Comparison of ENCODE assay signal across 8 mouse cellular contexts in genomic region chr10:3972981-3973588, GRCm38 (mm10). TPM values are rescaled to one million over a fixed set of nuclear protein-coding genes. Genes with fewer than 3 reads are reported as not detected.
DNase-seq lines count a peak whose midpoint lies in the region; ATAC-seq and TF ChIP-seq lines count a peak whose summit lies in the region.

Gene Mthfd1l, plus strand, starts transcription at chr10:3973118.

- whole genome bisulfite sequencing in forebrain, embryonic 13.5 days, result under 1% methylated on average over 40 of the region's 40 CpGs
- WGBS in heart, postnatal 0 days, result under 1% methylated on average over 37 of the region's 40 CpGs
- WGBS in liver, embryonic 15.5 days (ENCODE audit: insufficient replicate concordance), result under 1% methylated on average over 40 of the region's 40 CpGs
- WGBS in neural tube, embryonic 11.5 days, result under 1% methylated on average over 40 of the region's 40 CpGs
- under 1% methylated on average over 40 of the region's 40 CpGs for WGBS in stomach, embryonic 16.5 days

- H3K4me1 ChIP-seq in ES-Bruce4 (ENCODE audit: control insufficient read depth, insufficient read depth, low read length), result peaks cover 6% of the 10 kb centered on the region
- H3K4me1 ChIP-seq in forebrain, embryonic 13.5 days, result peaks cover 12% of the 10 kb centered on the region
- H3K4me1 ChIP-seq in heart, postnatal 0 days (ENCODE audit: control insufficient read depth, insufficient read depth), result no peaks in the 10 kb centered on the region
- peaks cover 53% of the 10 kb centered on the region for H3K4me1 ChIP-seq in liver, embryonic 15.5 days (replicated peaks)
- no peaks in the 10 kb centered on the region for H3K4me1 ChIP-seq in neural tube, embryonic 11.5 days (ENCODE audit: control insufficient read depth, insufficient read depth, low read length)
- H3K4me1 ChIP-seq in stomach, embryonic 16.5 days (ENCODE audit: control insufficient read depth, insufficient read depth, low read length), result peaks cover 19% of the 10 kb centered on the region; the same call in 1 of the 2 replicates

- H3K4me2 ChIP-seq in forebrain, embryonic 13.5 days, result peak within 1 kb of the TSS; percentile 95
- peak within 1 kb of the TSS; percentile 93 for H3K4me2 ChIP-seq in heart, postnatal 0 days (ENCODE audit: low read depth, low read length)
- peak within 1 kb of the TSS; percentile 98 for H3K4me2 ChIP-seq in liver, embryonic 15.5 days
- H3K4me2 ChIP-seq in neural tube, embryonic 11.5 days (ENCODE audit: low read depth), result peak within 1 kb of the TSS; percentile 84
- H3K4me2 ChIP-seq in stomach, embryonic 16.5 days (ENCODE audit: low read depth, low read length), result peak within 1 kb of the TSS; percentile 58

- H3K9ac ChIP-seq in ES-Bruce4 (ENCODE audit: low read depth, poor library complexity, severe bottlenecking), result peak within 1 kb of the TSS; percentile 84
- peak within 1 kb of the TSS; percentile 72 for H3K9ac ChIP-seq in forebrain, embryonic 13.5 days
- peak within 1 kb of the TSS; percentile 56 for H3K9ac ChIP-seq in heart, postnatal 0 days (replicated peaks; ENCODE audit: low read depth, low read length)
- peak within 1 kb of the TSS; percentile 89 for H3K9ac ChIP-seq in liver, embryonic 15.5 days
- peak within 1 kb of the TSS; percentile 68 for H3K9ac ChIP-seq in neural tube, embryonic 11.5 days (ENCODE audit: low read length)
- peak within 1 kb of the TSS; percentile 83 for H3K9ac ChIP-seq in stomach, embryonic 16.5 days (ENCODE audit: low read length)

- peak; percentile 81 for ATAC-seq in cerebellum, adult (ENCODE audit: insufficient number of reproducible peaks, low FRiP score, low TSS enrichment)
- peak; percentile 88 for ATAC-seq in forebrain, embryonic 13.5 days
- ATAC-seq in heart, postnatal 0 days (ENCODE audit: insufficient read depth, low read depth), result peak; percentile 84
- ATAC-seq in liver, embryonic 15.5 days (ENCODE audit: insufficient read depth), result peak; percentile 72
- peak; percentile 80 for ATAC-seq in neural tube, embryonic 11.5 days (ENCODE audit: insufficient read depth, low FRiP score, low TSS enrichment)
- ATAC-seq in stomach, embryonic 16.5 days (ENCODE audit: insufficient read depth, low FRiP score), result peak; percentile 86

- peak; percentile 62 for TF ChIP-seq CTCF in ES-Bruce4 (IDR thresholded peaks at IDR 0.05; ENCODE audit: low read depth, low read length)
- peak; percentile 73 for TF ChIP-seq CTCF in heart, postnatal 0 days (IDR thresholded peaks at IDR 0.05; ENCODE audit: low read depth)

- peak within 1 kb of the TSS; percentile 55 for H3K27ac ChIP-seq in ES-Bruce4 (ENCODE audit: insufficient read depth, low read length)
- peak within 1 kb of the TSS; percentile 86 for H3K27ac ChIP-seq in forebrain, embryonic 13.5 days
- peak within 1 kb of the TSS; percentile 88 for H3K27ac ChIP-seq in heart, postnatal 0 days (ENCODE audit: low read depth)
- peak within 1 kb of the TSS; percentile 94 for H3K27ac ChIP-seq in liver, embryonic 15.5 days (replicated peaks)
- H3K27ac ChIP-seq in neural tube, embryonic 11.5 days (ENCODE audit: low read depth, low read length), result peak within 1 kb of the TSS; percentile 58
- H3K27ac ChIP-seq in stomach, embryonic 16.5 days (ENCODE audit: low read length), result peak within 1 kb of the TSS; percentile 93

- DNase-seq in heart, postnatal 0 days (ENCODE audit: low spot score), result peak; percentile 85
- peak; percentile 85 to 88 for DNase-seq in kidney, postnatal 36 days
- DNase-seq in neural tube, embryonic 11.5 days (ENCODE audit: low spot score), result peak; percentile 88

- H3K9me3 ChIP-seq in ES-Bruce4 (replicated peaks; ENCODE audit: control insufficient read depth, insufficient read depth, low read length, poor library complexity, severe bottlenecking), result no peaks in the 10 kb centered on the region
- no peaks in the 10 kb centered on the region for H3K9me3 ChIP-seq in forebrain, embryonic 13.5 days (replicated peaks)
- no peaks in the 10 kb centered on the region for H3K9me3 ChIP-seq in heart, postnatal 0 days (replicated peaks; ENCODE audit: control insufficient read depth, low read length)
- no peaks in the 10 kb centered on the region for H3K9me3 ChIP-seq in liver, embryonic 15.5 days (replicated peaks)
- no peaks in the 10 kb centered on the region for H3K9me3 ChIP-seq in neural tube, embryonic 11.5 days (ENCODE audit: control insufficient read depth, low read length)
- H3K9me3 ChIP-seq in stomach, embryonic 16.5 days (replicated peaks; ENCODE audit: control insufficient read depth, low read length), result no peaks in the 10 kb centered on the region

- 0 out of 2 replicates have a peak, but pooled peaks have one; percentile 45 for TF ChIP-seq EP300 in ES-Bruce4 (IDR thresholded peaks at IDR 0.05; ENCODE audit: insufficient read depth, low read depth, low read length)
- TF ChIP-seq EP300 in heart, postnatal 0 days (IDR thresholded peaks at IDR 0.05; ENCODE audit: low read depth), result no peak; the same call in 1 of the 2 replicates

- no peaks in the 10 kb centered on the region for H3K27me3 ChIP-seq in ES-Bruce4 (ENCODE audit: control insufficient read depth, insufficient read depth, low read length, poor library complexity, severe bottlenecking)
- H3K27me3 ChIP-seq in forebrain, embryonic 13.5 days, result no peaks in the 10 kb centered on the region
- no peaks in the 10 kb centered on the region for H3K27me3 ChIP-seq in heart, postnatal 0 days (ENCODE audit: control insufficient read depth, insufficient read depth, low read length)
- H3K27me3 ChIP-seq in liver, embryonic 15.5 days, result no peaks in the 10 kb centered on the region
- H3K27me3 ChIP-seq in neural tube, embryonic 11.5 days (ENCODE audit: control insufficient read depth, insufficient read depth, low read length), result no peaks in the 10 kb centered on the region
- H3K27me3 ChIP-seq in stomach, embryonic 16.5 days (ENCODE audit: control insufficient read depth, insufficient read depth, low read length), result no peaks in the 10 kb centered on the region

- TF ChIP-seq POLR2A in ES-Bruce4 (IDR thresholded peaks at IDR 0.05; ENCODE audit: insufficient read depth, low read length), result no peak

- no peaks in the 10 kb centered on the region for H3K36me3 ChIP-seq in ES-Bruce4 (ENCODE audit: control insufficient read depth, insufficient read depth, low read length, poor library complexity, severe bottlenecking)
- H3K36me3 ChIP-seq in forebrain, embryonic 13.5 days (ENCODE audit: poor library complexity, severe bottlenecking), result no peaks in the 10 kb centered on the region
- no peaks in the 10 kb centered on the region for H3K36me3 ChIP-seq in heart, postnatal 0 days (replicated peaks; ENCODE audit: control insufficient read depth, insufficient read depth, low read length)
- H3K36me3 ChIP-seq in liver, embryonic 15.5 days (replicated peaks), result peaks cover 4% of the 10 kb centered on the region; the same call in 1 of the 2 replicates
- H3K36me3 ChIP-seq in neural tube, embryonic 11.5 days (ENCODE audit: control insufficient read depth, insufficient read depth, low read length), result no peaks in the 10 kb centered on the region
- H3K36me3 ChIP-seq in stomach, embryonic 16.5 days (ENCODE audit: control insufficient read depth, insufficient read depth, low read length), result no peaks in the 10 kb centered on the region

- H3K4me3 ChIP-seq in ES-Bruce4 (ENCODE audit: low read depth, low read length), result peak within 1 kb of the TSS; percentile 75
- peak within 1 kb of the TSS; percentile 69 for H3K4me3 ChIP-seq in forebrain, embryonic 13.5 days
- peak within 1 kb of the TSS; percentile 66 for H3K4me3 ChIP-seq in heart, postnatal 0 days (ENCODE audit: low read depth, low read length)
- peak within 1 kb of the TSS; percentile 84 for H3K4me3 ChIP-seq in liver, embryonic 15.5 days (replicated peaks)
- peak within 1 kb of the TSS; percentile 62 for H3K4me3 ChIP-seq in neural tube, embryonic 11.5 days (ENCODE audit: low read depth, low read length)
- peak within 1 kb of the TSS; percentile 76 for H3K4me3 ChIP-seq in stomach, embryonic 16.5 days (replicated peaks; ENCODE audit: low read length)

RNA-seq across cellular contexts. Expression of gene Mthfd1l, which starts in this region (rescaled TPM):
- polyA plus RNA-seq in ES-Bruce4 (2011; ENCODE audit: insufficient read depth, insufficient read length, low read depth, missing spikeins), result 48.5 and 53.6 TPM in 2 replicates
- 5.2 and 6.4 TPM in 2 replicates for polyA plus RNA-seq in forebrain, embryonic 13.5 days (2015; fragmentation: Nextera tagmentation; extraction: Ambion mirVana)
- 2.8 and 7.2 TPM in 2 replicates for total RNA-seq in heart, postnatal 0 days (2014; rRNA removed; ENCODE audit: low replicate concordance)
- polyA plus RNA-seq in heart, postnatal 0 days (2015; fragmentation: Nextera tagmentation; extraction: Ambion mirVana), result 2.3 and 3.0 TPM in 2 replicates
- 18.9 and 20.1 TPM in 2 replicates for polyA plus RNA-seq in liver, embryonic 15.5 days (2015; fragmentation: Nextera tagmentation; extraction: Ambion mirVana)
- polyA plus RNA-seq in neural tube, embryonic 11.5 days (2014; fragmentation: Nextera tagmentation; extraction: Ambion mirVana), result 13.5 and 14.7 TPM in 2 replicates
- 14.0 and 14.8 TPM in 2 replicates for polyA plus RNA-seq in stomach, embryonic 16.5 days (2015; fragmentation: Nextera tagmentation; extraction: Ambion mirVana)

Comparison
In these comparisons a context has a peak if more than half of its experiments do, and no peak if none do; other contexts are left out.
1. Peak in every context shown above with its lines: DNase-seq, ATAC-seq, H3K4me3 ChIP-seq and H3K27ac ChIP-seq.